Mouse (Mus musculus): ENCODE measurements around the gene Fam228a. TPM values are rescaled to one million over a fixed set of nuclear protein-coding genes. Genes with fewer than 3 reads are reported as not detected.
"Not testable (repeated sequence)": the region's sequence is repeated elsewhere in the genome, so short reads cannot be mapped to it uniquely, and the experiment has no call there.

The Fam228a gene
- 0.04 and 0.07 TPM in 2 replicates for polyA plus RNA-seq (2012; rRNA removed)

DNA sequence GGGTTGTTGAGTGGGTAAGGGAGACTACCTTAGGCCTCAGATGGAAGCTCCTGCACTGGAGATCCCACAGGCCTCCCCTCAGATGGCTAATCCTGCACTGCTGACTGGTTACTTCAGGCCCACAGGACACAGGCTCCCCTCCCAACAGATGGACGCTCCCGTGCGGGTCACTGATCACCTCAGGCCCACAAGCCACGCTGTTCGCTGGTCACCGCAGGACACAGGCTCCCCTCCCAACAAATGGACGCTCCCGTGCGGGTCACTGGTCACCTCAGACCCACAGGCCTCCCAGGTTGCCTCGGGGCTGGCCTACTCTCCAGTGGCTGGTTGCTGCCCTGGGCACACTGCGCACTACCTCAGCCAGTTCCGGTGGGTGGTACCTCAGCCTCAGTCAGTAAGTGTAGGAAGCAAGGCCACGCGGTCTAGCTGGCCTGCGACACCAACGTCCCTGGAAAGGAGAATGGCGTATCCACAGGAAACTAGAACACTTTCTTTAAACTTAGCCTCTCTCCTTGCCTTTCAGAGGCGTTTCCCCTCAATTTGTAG lies at the start of gene Fam228a:
Gene Fam228a (minus strand): TSS at position 400 of the 546 bp plus-strand sequence.
- Histone ChIP-seq H3K27me3 (ENCODE audit: control insufficient read depth, insufficient read depth, low read length) (no peaks in the 10 kb centered on the region), H3K27ac (ENCODE audit: insufficient read depth, low read length) (no peak within 1 kb of the TSS), H3K4me3 (ENCODE audit: extremely low read depth, insufficient read depth, insufficient read length) (no peak within 1 kb of the TSS), H3K36me3 (ENCODE audit: control insufficient read depth, insufficient read depth, low read length) (no peaks in the 10 kb centered on the region), H3K4me1 (ENCODE audit: control insufficient read depth, insufficient read depth, insufficient read length) (no peaks in the 10 kb centered on the region)
- DNase-seq (ENCODE audit: low read depth in 1 of 2, low spot score in 2 of 2): no peak
- TF ChIP-seq CTCF (IDR thresholded peaks at IDR 0.05; ENCODE audit: extremely low read depth, insufficient read depth, insufficient read length, insufficient replicate concordance) (no peak), POLR2A (IDR thresholded peaks at IDR 0.05; ENCODE audit: low read depth, low read length) (no peak)
- 92% methylated on average over 18 of the region's 18 CpGs for WGBS

DNA sequence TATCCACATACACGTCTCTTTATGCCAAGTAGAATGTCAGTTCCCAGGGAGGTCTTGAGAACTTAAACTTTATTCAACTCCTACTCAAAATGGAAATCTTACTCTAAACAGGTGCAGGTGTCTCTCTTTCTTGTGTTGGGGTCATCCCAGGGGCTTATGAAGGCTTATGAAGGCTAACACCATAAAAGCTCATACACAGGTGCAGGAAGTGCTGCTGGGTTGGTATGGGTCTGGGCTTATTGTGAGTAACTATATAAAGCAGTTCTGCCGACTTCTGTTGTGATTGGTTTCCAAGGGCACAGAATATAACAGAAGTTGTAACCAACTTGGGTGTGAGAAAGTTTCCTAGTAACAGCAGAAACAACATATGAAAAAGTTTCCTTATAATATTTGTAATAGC lies 46.2 kb upstream of the Fam228a start:
- no peaks in the 10 kb centered on the region for H3K36me3 ChIP-seq (ENCODE audit: control insufficient read depth, insufficient read depth, low read length)
- TF ChIP-seq POLR2A (IDR thresholded peaks at IDR 0.05; ENCODE audit: low read depth, low read length) (no peak), CTCF (IDR thresholded peaks at IDR 0.05; ENCODE audit: extremely low read depth, insufficient read depth, insufficient read length, insufficient replicate concordance) (no peak)
- H3K4me3 ChIP-seq (ENCODE audit: extremely low read depth, insufficient read depth, insufficient read length): no peak overlapping the region
- WGBS: 69% methylated on average over 2 of the region's 2 CpGs
- no peak for DNase-seq (ENCODE audit: low read depth in 1 of 2, low spot score in 2 of 2)
- H3K4me1 ChIP-seq (ENCODE audit: control insufficient read depth, insufficient read depth, insufficient read length): no peaks in the 10 kb centered on the region
- H3K27ac ChIP-seq (ENCODE audit: insufficient read depth, low read length): no peak overlapping the region
- H3K27me3 ChIP-seq (ENCODE audit: control insufficient read depth, insufficient read depth, low read length): no peaks in the 10 kb centered on the region

DNA sequence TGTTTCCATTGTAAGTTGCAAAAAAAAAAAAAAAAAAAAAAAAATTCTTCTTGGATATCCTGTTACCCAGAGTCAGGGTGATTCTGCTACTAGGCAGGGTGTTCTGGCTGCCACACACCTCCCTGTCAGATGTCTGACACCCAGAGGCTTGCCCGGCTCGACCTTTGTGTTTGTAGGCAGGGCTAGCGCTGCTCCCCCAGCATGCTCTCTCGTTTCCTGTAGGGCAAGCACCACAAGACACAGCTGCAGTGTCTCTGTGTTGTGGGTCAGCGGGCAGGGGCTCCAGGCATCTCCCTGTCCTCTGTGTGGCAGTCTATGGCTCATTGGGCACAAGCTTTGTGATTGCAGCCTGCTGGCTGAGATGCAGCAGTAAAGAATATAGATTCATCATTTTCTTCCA lies 45.4 kb upstream of the Fam228a start:
- H3K27ac ChIP-seq (ENCODE audit: insufficient read depth, low read length): no peak overlapping the region
- no peak overlapping the region for H3K4me3 ChIP-seq (ENCODE audit: extremely low read depth, insufficient read depth, insufficient read length)
- no peaks in the 10 kb centered on the region for H3K27me3 ChIP-seq (ENCODE audit: control insufficient read depth, insufficient read depth, low read length)
- no peaks in the 10 kb centered on the region for H3K4me1 ChIP-seq (ENCODE audit: control insufficient read depth, insufficient read depth, insufficient read length)
- WGBS: 46% methylated on average over 5 of the region's 5 CpGs
- H3K36me3 ChIP-seq (ENCODE audit: control insufficient read depth, insufficient read depth, low read length): no peaks in the 10 kb centered on the region
- TF ChIP-seq POLR2A (IDR thresholded peaks at IDR 0.05; ENCODE audit: low read depth, low read length): no peak
- TF ChIP-seq CTCF (IDR thresholded peaks at IDR 0.05; ENCODE audit: extremely low read depth, insufficient read depth, insufficient read length, insufficient replicate concordance): no peak
- DNase-seq (ENCODE audit: low read depth in 1 of 2, low spot score in 2 of 2): no peak

DNA sequence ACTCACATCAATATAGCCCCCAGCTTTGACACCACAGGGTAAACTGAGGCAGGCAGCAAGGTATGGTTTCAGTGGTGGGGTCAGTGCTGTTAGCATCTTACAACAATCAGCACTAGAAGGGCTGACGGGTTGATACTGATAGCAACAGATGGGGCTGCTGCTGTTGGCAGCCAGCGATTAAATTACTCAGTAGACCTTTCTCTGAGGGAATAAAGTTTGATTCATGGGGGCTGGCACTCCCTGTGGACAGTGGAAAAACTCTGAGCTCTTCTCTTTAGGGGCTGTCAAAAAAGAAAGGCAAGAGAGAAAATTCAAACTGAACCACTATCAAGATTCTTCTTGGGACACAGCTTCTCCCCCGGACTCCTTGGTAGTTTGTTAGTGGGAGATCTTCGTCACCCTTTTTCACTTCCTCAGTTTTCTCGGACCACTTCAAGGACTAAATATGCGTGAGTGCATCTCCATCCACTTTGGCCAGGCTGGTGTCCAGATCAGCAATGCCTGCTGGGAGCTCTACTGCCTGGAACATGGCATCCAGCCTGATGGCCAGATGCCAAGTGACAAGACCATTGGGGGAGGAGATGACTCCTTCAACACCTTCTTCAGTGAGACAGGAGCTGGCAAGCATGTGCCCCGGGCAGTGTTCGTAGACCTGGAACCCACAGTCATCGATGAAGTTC lies 43.6 kb upstream of the Fam228a start:
- H3K27ac ChIP-seq (ENCODE audit: insufficient read depth, low read length); H3K4me1 ChIP-seq (ENCODE audit: control insufficient read depth, insufficient read depth, insufficient read length); H3K27me3 ChIP-seq (ENCODE audit: control insufficient read depth, insufficient read depth, low read length); H3K4me3 ChIP-seq (ENCODE audit: extremely low read depth, insufficient read depth, insufficient read length); H3K36me3 ChIP-seq (ENCODE audit: control insufficient read depth, insufficient read depth, low read length); DNase-seq (ENCODE audit: low read depth in 1 of 2, low spot score in 2 of 2): not testable (repeated sequence)
- WGBS: 84% methylated on average over 9 of the region's 9 CpGs

DNA sequence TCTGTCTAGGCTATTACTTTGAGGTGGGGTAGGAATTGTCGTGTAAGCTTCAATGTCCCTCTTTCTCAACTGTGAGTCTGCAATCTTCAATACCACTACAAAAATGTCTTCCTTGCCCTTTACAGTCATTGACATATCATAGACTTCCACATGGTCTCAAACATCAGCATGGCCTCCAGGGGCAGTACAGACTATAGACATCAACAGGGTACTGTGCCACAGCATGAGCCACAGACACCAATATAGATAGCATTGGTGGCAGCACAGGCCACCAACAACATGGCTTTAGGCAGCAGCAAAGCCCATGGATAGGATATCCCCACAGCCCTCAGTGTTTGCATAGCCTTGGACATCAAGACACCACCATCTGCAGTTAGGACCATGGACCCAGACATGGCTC lies 43.0 kb upstream of the Fam228a start:
- no peak for DNase-seq (ENCODE audit: low read depth in 1 of 2, low spot score in 2 of 2)
- Histone ChIP-seq H3K36me3 (ENCODE audit: control insufficient read depth, insufficient read depth, low read length) (no peaks in the 10 kb centered on the region), H3K4me3 (ENCODE audit: extremely low read depth, insufficient read depth, insufficient read length) (no peak overlapping the region), H3K27ac (ENCODE audit: insufficient read depth, low read length) (no peak overlapping the region), H3K27me3 (ENCODE audit: control insufficient read depth, insufficient read depth, low read length) (no peaks in the 10 kb centered on the region), H3K4me1 (ENCODE audit: control insufficient read depth, insufficient read depth, insufficient read length) (no peaks in the 10 kb centered on the region)
- WGBS: 87% methylated on average over 1 of the region's 1 CpGs
- TF ChIP-seq CTCF (IDR thresholded peaks at IDR 0.05; ENCODE audit: extremely low read depth, insufficient read depth, insufficient read length, insufficient replicate concordance) (no peak), POLR2A (IDR thresholded peaks at IDR 0.05; ENCODE audit: low read depth, low read length) (no peak)

DNA sequence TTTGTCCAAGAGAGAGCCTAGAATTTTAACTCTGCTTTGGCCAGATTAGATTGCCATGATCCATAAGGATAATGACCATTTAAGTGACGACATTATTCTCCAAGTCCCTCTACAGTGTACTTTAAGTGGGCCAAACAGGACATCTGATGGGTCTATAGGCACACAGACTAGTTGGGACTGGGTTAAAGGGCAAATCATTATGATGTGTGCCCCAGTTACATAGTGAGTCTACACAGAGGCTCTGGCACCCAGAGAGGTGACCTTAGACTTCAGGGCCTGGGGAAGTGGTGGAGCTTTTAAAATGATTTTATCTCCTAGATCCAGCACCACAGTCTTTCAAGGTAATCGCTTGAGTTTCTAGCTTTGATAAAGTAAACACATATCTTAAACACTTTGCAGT lies 42.0 kb upstream of the Fam228a start:
- Histone ChIP-seq H3K36me3 (ENCODE audit: control insufficient read depth, insufficient read depth, low read length) (no peaks in the 10 kb centered on the region), H3K4me1 (ENCODE audit: control insufficient read depth, insufficient read depth, insufficient read length) (no peaks in the 10 kb centered on the region), H3K27ac (ENCODE audit: insufficient read depth, low read length) (no peak overlapping the region), H3K4me3 (ENCODE audit: extremely low read depth, insufficient read depth, insufficient read length) (no peak overlapping the region), H3K27me3 (ENCODE audit: control insufficient read depth, insufficient read depth, low read length) (no peaks in the 10 kb centered on the region)
- no peak for TF ChIP-seq CTCF (IDR thresholded peaks at IDR 0.05; ENCODE audit: extremely low read depth, insufficient read depth, insufficient read length, insufficient replicate concordance)
- no peak for TF ChIP-seq POLR2A (IDR thresholded peaks at IDR 0.05; ENCODE audit: low read depth, low read length)
- no peak for DNase-seq (ENCODE audit: low read depth in 1 of 2, low spot score in 2 of 2)
- WGBS: 77% methylated on average over 2 of the region's 2 CpGs

DNA sequence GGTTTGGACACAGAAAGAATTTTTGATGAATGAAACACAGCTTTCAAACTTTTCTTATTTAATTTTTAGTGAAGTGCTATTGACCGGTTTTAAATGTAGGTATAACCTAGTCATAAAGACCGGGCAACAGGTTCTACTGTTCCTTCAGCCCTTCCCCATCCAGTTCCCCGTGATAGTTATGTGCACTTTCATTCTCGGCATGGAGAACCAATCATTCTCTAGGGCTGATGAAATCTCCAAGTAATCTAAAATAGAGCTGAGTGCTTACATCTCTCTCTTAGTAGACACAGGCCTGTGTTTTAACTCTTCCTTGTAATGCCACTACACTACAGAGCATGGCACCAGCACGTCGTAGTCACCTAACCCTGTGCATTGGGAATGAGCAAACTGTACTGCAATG lies 39.5 kb upstream of the Fam228a start:
- Histone ChIP-seq H3K36me3 (ENCODE audit: control insufficient read depth, insufficient read depth, low read length) (no peaks in the 10 kb centered on the region), H3K4me1 (ENCODE audit: control insufficient read depth, insufficient read depth, insufficient read length) (no peaks in the 10 kb centered on the region), H3K27me3 (ENCODE audit: control insufficient read depth, insufficient read depth, low read length) (no peaks in the 10 kb centered on the region), H3K27ac (ENCODE audit: insufficient read depth, low read length) (no peak overlapping the region), H3K4me3 (ENCODE audit: extremely low read depth, insufficient read depth, insufficient read length) (no peak overlapping the region)
- DNase-seq (ENCODE audit: low read depth in 1 of 2, low spot score in 2 of 2): no peak
- no peak for TF ChIP-seq POLR2A (IDR thresholded peaks at IDR 0.05; ENCODE audit: low read depth, low read length)
- no peak for TF ChIP-seq CTCF (IDR thresholded peaks at IDR 0.05; ENCODE audit: extremely low read depth, insufficient read depth, insufficient read length, insufficient replicate concordance)
- WGBS: 84% methylated on average over 6 of the region's 6 CpGs

Measured in spleen, adult 2 months (tissue).